Comparison of ENCODE assay signal across 1 mouse cellular context in the genomic region with DNA sequence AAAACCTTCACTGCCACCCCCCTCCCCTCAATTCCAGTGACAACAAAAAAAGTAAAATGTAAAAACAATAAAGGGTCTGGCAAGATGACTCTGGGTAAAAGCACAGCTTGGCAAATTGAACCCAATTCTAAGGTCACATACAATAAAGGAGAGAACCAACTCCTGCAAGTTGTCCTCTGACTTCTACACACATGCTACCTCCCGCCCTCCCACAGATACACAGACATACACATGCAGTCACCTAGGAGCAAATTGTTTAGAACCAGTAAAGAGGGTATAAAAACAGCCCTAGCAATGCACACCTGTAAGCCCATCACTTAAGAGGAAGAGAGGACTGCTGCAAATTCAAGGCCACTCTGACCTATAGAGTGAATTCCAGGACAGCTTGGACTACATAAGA.
TF ChIP-seq lines count a peak whose summit lies in the region.

No protein-coding gene starts in this region.

TF ChIP-seq in myocyte, 11 proteins besides CTCF, POLR2A, EP300 and RAD21 (continued from another document):
- TF ChIP-seq MYOD1 (IDR thresholded peaks at IDR 0.05; ENCODE audit: control insufficient read depth in 1 of 3, insufficient read length in 2 of 3, low read depth in 2 of 3) (no peak), MAX (IDR thresholded peaks at IDR 0.05; ENCODE audit: low read depth) (no peak), TCF3 (IDR thresholded peaks at IDR 0.05; ENCODE audit: insufficient read length, low read depth) (no peak), CEBPB (IDR thresholded peaks at IDR 0.05; ENCODE audit: insufficient read depth, poor library complexity, severe bottlenecking) (no peak), USF1 (IDR thresholded peaks at IDR 0.05; ENCODE audit: low read depth) (no peak), TCF12 (IDR thresholded peaks at IDR 0.05; ENCODE audit: insufficient read depth, poor library complexity, severe bottlenecking) (no peak), E2F4 (IDR thresholded peaks at IDR 0.05; ENCODE audit: insufficient read depth) (no peak), MYOG (IDR thresholded peaks at IDR 0.05; ENCODE audit: control insufficient read depth in 1 of 3, insufficient read depth in 1 of 3, insufficient read length in 2 of 3, low read depth in 2 of 3) (no peak), POLR2AphosphoS2 (IDR thresholded peaks at IDR 0.05; ENCODE audit: insufficient read length, low read depth) (no peak)
TF ChIP-seq in myocyte: peak in this region for 0.
